Mouse (Mus musculus) adrenal gland, postnatal 36 days (tissue): ENCODE data around the gene Fry. TPM values are rescaled to one million over a fixed set of nuclear protein-coding genes. Genes with fewer than 3 reads are reported as not detected.
A peak's percentile ranks its signal among the peaks of the same experiment; 100 is the strongest.

Experiments
- DNase-seq, 2 experiments: peaks; one replicate each; pipeline ENCODE4 v3.0.0; 2021; ENCODE audit warnings: mixed read lengths in 1 of 2
- total RNA-seq, 2 experiments: library from RNA; stranded (reverse); gene quantifications; 2 replicates each; pipeline ENCODE4 v1.2.3; 2021

The Fry gene
- total RNA-seq, 2 experiments from 2014 or later: 29.9 to 40.9 TPM

- no peak for DNase-seq
These were observed 103.4 kb downstream of the Fry start for GRCm38 (mm10) chr5:150221806-150222205.

- no peak for DNase-seq
These were observed 105.2 kb downstream of the Fry start for GRCm38 (mm10) chr5:150223546-150224239.

GRCm38 (mm10) chr5:150229086-150229485, 110.6 kb downstream of the Fry start:
- no peak for DNase-seq

- no peak for DNase-seq
These were observed 111.3 kb downstream of the Fry start for GRCm38 (mm10) chr5:150229776-150230175.

GRCm38 (mm10) chr5:150232159-150233150, 114.0 kb downstream of the Fry start:
- DNase-seq: peak; percentile 41 to 50

GRCm38 (mm10) chr5:150233154-150233886, 114.9 kb downstream of the Fry start:
- DNase-seq: peak; percentile 67

GRCm38 (mm10) chr5:150235931-150236330, 117.5 kb downstream of the Fry start:
- DNase-seq: no peak

GRCm38 (mm10) chr5:150236597-150236996, 118.2 kb downstream of the Fry start:
- DNase-seq: no peak

- no peak for DNase-seq
These were observed 123.2 kb downstream of the Fry start for GRCm38 (mm10) chr5:150241638-150242037.

GRCm38 (mm10) chr5:150246737-150247136, 128.3 kb downstream of the Fry start:
- DNase-seq: no peak

GRCm38 (mm10) chr5:150257764-150258163, 139.3 kb downstream of the Fry start:
- no peak for DNase-seq

- DNase-seq: peak; percentile 34 to 47
These were observed 141.0 kb downstream of the Fry start for GRCm38 (mm10) chr5:150259191-150260053.

GRCm38 (mm10) chr5:150260054-150260386, 141.6 kb downstream of the Fry start:
- no peak for DNase-seq

- no peak for DNase-seq
These were observed 142.9 kb downstream of the Fry start for GRCm38 (mm10) chr5:150261361-150261760.

- DNase-seq: no peak
These were observed 143.7 kb downstream of the Fry start for GRCm38 (mm10) chr5:150262046-150262716.

- no peak for DNase-seq
These were observed 144.3 kb downstream of the Fry start for GRCm38 (mm10) chr5:150262717-150263103.

GRCm38 (mm10) chr5:150263162-150263561, 144.7 kb downstream of the Fry start:
- no peak for DNase-seq

- no peak for DNase-seq
These were observed 145.2 kb downstream of the Fry start for GRCm38 (mm10) chr5:150263656-150264055.

GRCm38 (mm10) chr5:150265005-150265404, 146.6 kb downstream of the Fry start:
- no peak for DNase-seq

GRCm38 (mm10) chr5:150265953-150266352, 147.5 kb downstream of the Fry start:
- no peak for DNase-seq

- no peak for DNase-seq
These were observed 149.8 kb downstream of the Fry start for GRCm38 (mm10) chr5:150268261-150268660.
